Mouse (Mus musculus): ENCODE results near the gene Scgb1c1.

Gene Scgb1c1

GRCm38 (mm10) chr7:140882469-140882803 lies 37.1 kb downstream of the Scgb1c1 start:
- TF ChIP-seq GATA4 (IDR thresholded peaks at IDR 0.05; ENCODE audit: insufficient replicate concordance, low read length): no peak

DNA sequence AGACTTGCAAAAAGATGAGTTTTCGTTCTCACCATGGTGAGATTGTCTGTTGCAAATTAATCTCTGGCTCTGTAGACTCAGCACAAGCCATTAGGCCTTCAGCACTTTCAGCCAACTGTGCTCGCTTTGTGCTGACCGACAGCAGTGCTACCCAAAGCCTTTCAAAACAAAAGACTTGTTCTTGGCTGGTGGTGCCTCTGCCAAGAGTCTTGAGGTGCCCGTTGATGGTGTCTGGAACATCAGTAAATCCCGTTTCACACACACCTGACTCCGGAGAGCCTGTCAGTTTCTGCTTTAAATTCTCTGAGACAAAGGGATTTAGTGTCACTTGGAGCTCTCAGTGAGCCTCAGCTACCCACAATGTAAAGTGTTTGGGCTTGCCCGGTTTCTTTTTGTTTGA lies 48.7 kb downstream of the Scgb1c1 start:
- no peak for TF ChIP-seq GATA4 (IDR thresholded peaks at IDR 0.05; ENCODE audit: insufficient replicate concordance, low read length)

GRCm38 (mm10) chr7:140894611-140895010 lies 49.3 kb downstream of the Scgb1c1 start:
- no peak for TF ChIP-seq GATA4 (IDR thresholded peaks at IDR 0.05; ENCODE audit: insufficient replicate concordance, low read length)
